Mouse (Mus musculus) cerebellum, postnatal 10 days (tissue): ENCODE results near the gene Psip1.
"Not testable (repeated sequence)": the region's sequence is repeated elsewhere in the genome, so short reads cannot be mapped to it uniquely, and the experiment has no call there.

Source experiments
- DNase-seq, 2 experiments: peaks; one replicate each; pipeline ENCODE4 v3.0.0; 2021; ENCODE audit warnings: mixed read lengths in 2 of 2

The Psip1 gene

DNA sequence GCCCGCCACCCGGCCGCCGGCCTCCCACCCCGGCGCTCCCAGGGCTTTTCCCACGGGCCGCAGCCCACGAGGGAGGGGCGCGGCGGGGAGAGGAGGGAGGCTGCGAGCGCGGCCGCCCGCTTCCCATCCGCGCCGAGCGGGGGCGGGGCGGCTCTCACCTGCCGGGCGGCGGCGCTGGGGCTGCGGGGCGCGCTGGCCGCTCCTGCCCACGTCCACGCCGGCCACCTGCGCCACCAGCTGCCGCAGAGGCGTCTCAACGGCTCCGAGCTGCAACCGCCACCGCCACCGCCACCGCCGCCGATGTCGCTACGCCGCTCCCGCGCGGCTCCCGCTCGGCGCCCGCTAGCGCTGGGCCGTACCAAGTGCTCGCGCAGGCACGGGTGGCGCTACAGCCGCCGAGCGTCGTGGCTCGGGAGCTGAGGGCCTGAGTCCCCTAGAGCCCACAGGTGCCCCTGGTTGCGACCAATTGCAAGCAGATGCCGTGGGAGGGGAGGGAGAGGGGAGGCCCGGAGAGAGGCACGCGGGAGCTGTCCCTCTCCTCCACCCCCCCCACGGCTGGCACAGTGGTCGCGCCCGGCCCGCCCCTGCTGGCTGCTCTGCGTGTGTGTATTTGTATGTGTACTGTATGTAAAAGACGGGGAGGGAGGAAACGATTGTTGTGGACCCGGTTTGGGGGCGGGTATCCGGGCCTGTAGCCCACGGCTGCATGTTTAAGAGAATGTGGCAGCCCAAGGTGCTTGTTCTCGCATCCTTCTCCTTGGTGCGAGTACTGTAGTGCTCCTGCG lies at the start of gene Psip1:
Psip1 (minus strand) TSS at position 343 of the 785 bp plus-strand sequence.
- DNase-seq: peak; percentile 97

DNA sequence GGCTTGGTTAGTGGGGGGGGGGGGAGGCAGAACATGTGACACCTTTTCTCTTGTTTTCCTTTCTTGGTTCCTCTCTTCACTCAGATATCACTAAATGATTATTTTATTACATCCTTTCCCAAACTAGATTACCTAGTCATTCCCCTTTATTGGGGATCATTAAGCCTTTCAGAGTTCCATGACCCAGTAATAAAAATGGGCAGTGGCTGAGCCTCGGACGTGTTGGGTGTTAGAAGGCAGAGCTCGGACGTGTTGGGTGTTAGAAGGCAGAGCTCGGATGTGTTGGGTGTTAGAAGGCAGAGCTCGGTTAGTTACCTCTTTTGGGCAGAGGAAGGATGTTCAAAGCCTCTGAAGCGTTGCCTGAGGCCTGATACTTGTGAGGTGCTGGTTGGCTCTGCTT lies 47.8 kb upstream of the Psip1 start:
- no peak for DNase-seq

DNA sequence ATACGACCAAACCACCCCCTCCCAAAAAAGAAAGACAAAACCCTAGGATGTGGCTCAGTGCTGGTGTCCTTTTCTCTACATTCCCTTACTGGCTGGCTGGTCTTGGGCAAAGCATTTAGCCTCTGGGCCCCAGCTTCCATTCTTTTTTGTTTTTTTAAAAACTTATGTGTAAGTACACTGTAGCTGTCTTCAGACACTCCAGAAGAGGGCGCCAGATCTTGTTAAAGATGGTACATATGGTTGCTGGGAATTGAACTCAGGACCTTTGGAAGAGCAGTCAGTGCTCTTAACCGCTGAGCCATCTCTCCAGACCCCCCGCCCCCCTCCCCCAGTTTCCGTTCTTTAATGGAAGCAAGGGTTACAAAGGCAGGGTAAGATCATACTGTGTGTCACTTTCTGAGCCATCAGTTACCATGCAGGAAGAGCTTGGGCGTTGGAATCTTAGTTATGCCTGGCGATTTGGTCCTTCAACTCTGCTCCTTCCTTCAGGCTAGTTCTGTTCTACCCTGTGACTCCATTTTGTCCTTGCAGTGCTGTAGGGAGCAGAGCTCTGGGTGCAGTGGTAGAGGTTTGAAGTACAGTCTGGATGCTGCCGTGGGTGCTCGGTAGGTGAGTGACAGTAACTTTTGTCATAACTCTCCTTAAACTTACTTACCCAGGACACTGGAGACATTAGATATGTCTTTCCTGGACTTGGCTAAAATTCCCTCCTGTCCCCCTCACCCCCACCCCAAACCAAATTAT lies 47.1 kb upstream of the Psip1 start:
- no peak for DNase-seq

DNA sequence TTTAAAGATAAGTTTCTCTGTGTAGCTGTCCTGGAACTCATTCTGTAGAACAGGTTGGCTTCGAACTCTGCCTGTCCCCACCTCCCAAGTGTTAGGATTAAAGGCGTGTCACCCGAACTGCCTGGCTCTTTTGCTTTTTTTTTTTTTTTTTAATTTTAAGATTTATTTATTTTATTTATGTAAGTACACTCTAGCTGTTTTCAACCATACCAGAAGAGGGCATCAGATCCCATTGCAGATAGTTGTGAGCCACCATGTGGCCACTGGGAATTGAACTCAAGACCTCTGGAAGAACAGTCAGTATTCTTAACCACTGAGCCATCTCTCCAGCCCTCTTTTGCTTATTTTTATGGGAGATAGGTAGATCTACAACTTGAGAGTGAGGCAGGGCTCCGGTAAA lies 43.8 kb upstream of the Psip1 start:
- not testable (repeated sequence) for DNase-seq

DNA sequence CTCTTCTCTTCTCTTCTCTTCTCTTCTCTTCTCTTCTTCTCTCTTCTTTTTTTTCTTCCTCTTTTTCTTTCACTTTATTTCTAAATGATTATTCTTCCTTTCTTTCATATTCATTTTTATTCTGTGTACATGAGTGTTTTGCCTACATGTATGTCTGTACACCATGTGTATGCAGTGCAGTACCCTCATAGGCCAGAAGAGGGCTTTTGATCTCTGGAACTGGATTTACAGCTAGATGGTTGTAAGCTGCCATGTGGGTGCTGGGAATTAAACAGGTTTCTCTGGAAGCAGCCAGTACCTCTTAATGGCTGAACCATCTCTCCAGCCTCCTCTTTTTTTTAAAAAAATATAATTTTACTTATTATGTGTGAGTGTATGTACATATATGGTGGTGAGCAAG lies 41.7 kb upstream of the Psip1 start:
- peak; percentile 52 to 68 for DNase-seq

DNA sequence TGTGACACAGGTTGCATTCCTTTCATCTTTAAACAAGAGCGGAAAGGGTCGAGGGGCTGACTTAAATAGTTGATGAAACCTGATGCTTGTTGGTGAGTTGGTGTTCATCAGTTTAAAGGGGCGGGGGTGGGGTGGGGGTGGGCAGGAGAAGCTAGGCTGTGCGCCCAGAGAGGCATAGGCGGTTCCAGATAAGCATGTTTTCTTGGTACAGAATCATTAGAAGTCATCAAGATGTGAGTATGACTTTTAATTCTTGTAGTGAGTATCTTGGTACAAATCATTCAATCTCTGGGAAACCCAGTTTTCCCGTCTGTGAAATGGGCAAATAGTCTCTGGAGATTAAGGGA lies 40.7 kb upstream of the Psip1 start:
- no peak for DNase-seq

DNA sequence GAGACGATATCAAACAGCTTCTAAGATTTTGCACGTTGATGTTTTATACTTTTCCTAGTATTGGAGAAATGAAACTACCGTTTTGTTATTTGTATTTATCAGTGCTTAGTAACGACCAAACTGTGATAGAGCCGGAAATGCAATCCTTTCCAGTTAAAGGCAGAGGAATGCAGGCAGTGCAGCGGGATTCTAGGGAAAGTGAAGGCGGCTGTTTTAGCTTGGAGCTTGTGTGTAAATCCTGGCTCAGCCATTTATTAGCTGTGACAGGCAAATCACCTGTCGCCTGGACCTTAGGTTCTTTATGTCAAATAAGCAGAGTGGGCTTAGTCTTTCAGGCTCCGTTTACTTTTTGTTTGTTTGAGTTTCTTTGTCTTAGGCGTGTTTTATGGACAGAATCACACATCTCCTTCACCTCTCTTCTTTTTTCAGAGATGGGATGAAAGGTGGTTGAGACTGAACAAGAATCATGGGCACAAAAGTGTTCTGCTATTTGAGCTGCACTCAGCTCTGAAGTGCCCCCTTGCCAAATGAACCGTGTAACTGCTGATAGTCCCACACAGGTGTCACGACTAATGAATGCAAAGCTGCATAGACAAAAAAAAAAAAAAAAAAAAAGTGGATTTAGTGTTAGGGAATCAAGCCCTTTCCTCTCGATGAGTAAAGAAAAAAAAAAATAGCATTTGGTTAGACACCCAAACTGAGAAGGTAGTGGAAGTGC lies 40.2 kb upstream of the Psip1 start:
- DNase-seq: peak in 1 of 2 experiments; percentile 8

DNA sequence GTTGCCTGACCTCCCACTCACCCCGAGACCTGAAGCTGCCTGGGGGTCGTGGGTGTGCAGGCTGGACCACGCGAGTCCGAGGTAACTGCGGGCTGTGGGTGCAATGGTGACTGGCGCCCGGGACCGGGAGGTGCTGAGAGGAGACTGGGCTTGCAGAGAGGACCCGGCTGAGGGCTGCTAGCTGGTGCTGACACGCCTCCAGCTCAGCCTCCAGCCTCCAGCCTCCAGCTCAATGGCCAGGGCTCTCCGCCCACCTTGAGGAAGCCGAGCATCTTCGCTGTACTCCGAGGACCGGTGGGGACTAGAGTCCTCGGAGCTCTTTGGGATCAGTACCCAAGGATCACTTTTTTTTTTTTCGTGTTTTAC lies 39.4 kb upstream of the Psip1 start:
- no peak for DNase-seq

DNA sequence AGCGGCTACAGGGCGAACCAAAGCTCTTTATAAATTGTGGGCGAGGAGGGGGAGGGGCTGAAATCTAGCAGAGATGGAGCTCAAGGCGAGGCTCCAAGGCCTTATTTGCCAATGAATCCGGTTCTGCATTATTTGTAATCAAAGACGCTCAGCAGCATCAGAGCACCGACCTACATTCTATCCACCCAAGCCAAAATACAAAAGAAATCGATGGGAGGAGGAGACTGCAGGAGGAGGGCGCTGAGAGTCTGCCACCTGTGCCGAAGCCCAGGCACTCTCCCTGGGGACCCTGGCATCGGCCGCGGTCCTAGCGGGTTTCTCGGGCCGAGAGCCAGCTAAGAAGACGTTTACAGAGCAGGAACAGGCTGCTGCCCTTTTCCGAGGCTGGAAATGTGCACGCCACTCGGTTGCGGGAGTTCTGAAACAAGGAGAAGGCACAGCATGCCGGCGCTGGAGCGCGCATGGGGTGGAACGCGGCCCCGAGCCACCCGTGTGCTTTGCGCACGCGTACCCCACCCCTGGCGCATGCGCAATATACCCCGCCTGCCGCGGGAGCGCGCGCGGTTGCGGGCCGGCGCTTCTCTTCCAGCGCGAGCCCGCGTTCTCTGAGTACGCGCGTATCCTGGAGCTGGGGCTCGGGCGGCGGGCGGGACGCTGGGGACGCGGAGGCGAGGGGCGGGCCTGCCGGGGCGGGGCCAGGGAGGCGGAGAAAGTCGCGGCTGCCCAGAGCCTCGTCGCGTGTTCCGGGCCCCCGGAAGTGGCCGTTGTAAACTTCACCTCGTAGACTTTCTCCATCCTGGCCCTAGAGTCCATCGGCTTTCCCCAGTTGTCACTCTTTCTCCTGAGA lies 38.8 kb upstream of the Psip1 start, which contains the start of gene Ccdc171:
Ccdc171 (plus strand) TSS at position 703 of the 847 bp plus-strand sequence.
- DNase-seq: peak; percentile 96 to 98

DNA sequence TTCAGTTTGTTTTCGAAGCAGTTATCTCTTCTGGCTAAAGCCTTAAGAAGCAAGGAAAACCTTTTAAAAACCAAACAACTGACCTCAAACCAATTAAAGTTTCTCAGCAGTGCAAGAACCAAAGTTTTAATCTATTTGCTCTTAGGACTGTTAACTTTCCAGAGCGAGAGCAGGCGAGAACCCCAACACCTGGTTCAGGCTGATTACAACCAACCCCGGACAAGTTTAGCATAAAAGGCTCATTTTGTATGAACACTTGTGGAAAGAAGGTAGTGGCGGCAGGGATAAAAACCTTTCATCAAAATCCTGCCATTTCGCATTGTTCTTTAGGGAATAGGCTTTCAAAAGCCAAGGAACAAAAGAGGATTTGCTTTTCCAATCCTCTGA lies 38.2 kb upstream of the Psip1 start:
- no peak for DNase-seq

DNA sequence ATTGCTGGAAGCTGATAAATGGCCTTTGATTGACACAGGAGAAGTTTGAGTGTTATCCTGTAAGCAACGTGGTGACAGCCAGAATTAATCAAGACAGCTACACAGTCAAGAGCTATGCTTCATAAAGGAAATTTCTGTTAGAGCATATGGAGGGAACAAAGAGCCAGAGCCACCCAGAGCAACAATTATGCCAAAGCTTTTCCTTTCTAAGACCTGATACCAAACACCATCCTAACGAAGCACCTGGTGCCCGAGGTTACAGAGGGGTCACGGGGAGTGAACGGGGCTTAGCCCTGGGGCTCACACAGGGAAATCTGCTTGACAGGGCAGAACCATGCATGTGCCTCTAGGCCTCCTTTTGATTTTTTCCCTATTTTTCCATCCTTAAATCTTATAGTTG lies 35.8 kb upstream of the Psip1 start:
- DNase-seq: no peak

DNA sequence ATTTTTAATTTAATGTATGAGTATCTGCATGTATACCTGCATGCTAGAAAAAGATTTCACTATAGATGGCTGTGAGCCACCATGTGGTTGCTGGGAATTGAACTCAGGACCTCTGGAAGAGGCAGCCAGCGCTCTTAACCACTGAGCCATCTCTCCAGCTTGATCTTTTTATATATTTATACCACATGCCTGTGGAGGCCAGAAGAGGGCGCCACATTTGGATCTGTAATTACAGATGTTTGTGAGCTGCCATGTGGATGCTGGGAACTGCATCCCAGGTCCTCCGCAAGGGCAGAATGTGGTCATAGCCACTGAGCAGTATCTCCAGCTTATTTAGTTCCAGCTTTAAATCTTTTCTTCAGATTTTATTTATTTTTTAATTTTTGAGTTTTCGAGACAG lies 34.0 kb upstream of the Psip1 start:
- DNase-seq: no peak

DNA sequence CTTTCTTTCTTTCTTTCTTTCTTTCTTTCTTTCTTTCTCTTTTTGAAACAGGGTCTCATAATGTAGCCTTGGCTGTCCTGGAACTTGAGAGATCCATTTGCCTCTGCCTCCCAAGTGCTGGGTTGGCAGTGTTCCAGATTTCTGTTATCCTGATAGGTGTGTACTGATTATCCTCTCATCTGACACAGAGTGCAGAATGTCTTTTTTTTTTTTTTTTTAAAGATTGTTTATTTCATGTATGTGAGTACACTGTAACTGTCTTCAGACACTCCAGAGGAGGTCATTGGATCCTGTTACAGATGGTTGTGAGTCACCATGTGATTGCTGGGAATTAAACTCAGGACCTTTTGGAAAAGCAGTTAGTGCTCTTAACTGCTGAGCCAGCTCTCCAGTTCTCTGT lies 33.5 kb upstream of the Psip1 start:
- no peak for DNase-seq

DNA sequence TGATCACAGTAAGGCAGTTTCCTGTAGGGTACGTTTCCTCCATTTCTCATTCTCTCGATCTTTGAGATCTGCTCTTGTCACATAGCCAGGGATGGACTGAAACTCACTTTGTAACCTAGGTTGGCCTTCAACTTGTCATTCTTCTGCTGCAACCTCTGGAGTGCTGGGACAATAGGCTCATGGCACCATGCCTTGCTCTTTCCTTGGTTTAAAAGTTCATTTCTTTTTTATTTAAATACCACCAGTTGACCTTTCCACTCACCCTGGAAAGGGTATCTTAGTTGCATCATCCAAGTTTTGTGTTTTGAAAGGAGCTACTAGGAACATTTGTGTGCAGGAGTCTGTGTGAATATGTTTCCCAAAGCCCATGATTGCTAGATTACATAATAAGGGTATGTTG lies 32.9 kb upstream of the Psip1 start:
- DNase-seq: no peak

DNA sequence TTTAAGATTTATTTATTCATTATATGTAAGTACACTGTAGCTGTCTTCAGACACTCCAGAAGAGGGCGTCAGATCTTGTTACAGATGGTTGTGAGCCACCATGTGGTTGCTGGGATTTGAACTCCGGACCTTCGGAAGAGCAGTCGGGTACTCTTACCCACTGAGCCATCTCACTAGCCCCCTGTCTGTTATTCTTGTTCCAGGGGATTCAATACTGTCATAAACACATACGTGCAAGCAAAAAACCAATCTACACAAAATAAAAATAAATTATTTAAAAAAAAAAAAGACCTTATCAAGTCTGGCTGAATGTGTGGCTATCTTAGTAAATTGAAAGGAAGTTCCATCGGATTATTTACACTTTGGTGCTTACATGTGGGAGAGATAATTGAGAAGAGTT lies 29.9 kb upstream of the Psip1 start:
- not testable (repeated sequence) for DNase-seq

DNA sequence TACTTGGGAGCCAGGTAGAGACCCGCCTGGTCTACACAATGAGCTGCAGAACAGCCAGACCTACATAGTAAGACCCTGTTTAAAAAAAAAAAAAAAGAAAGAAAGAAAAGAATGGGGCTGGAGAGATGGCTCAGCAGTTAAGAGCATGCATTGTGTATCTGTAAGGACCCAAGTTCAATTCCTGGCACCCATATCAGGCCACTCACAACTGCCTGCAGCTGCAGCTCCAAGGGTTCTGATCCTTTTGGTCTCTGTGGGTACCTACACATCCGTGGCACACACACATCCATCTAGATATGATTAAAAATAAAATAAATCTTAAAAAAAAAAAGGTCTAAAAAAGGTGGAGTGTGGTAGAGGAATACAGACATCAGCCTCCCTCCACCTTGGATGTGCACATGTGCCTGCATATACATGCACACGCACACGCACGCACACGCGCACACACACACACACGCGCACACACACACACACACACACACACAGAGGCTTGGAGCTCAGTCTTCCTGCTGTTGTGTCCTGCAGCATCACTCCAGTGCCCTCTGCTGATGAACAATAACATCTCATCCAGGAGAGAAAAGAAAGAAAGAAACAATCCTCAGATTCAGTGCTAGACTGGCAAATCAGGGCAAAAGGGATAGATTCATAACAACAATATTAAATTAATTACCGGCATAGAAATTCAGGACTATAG lies 28.9 kb upstream of the Psip1 start:
- DNase-seq: peak; percentile 48 to 58

DNA sequence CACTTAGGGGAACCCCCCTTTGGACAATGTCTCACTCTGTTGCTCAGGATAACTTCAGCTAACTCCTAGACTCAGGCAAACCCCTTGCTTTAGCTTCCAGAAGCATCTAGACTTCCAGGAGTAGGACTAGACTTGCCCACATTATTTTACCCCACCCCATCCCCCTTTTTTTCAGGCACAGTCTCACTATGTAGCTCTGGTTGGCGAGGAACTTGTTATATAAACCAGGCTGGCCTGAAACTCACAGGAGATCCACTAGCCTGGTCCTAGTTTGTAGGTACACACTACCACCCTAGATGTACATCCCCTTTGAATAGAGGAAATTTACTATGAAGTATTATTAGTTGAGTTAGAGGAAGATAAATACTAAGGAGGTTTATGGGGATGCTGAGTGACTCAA lies 27.9 kb upstream of the Psip1 start:
- DNase-seq: no peak

DNA sequence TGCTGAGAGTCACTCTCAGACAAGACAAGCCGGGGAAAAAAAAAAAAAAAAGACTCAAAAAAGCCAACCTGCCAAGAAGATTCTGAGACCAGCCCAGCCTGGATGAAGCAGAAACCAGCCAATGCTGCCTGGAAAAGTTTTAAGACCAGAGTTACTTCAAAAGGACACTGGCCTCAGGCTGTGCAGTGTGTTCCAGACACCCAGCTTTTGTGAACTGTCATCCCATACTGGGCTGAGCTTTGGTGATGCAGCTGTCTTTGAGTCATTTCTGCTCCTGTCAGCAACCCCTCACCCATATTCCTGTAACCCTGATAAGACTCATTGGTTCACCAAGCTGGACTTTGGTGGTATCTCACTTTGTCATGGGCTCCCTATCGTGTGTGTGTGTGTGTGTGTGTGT lies 26.4 kb upstream of the Psip1 start:
- DNase-seq: no peak

DNA sequence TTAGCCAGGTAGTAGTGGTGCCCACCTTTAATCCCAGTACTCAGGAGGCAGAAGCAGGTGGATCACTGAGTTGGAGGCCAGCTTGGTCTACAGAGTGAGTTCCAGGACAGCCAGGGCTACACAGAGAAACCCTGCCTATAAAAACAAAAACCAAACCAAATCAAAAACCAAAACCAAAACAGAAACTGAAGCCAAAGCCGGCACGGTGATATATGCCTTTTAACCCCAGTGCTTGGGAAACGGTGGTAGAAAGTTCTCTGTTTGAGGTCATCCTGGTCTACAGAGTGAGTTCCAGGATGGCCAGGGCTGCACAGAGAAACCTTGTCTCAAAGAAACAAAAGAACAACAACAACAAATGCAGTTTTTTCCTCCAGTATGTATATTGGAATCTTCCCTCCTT lies 26.0 kb upstream of the Psip1 start:
- no peak for DNase-seq

DNA sequence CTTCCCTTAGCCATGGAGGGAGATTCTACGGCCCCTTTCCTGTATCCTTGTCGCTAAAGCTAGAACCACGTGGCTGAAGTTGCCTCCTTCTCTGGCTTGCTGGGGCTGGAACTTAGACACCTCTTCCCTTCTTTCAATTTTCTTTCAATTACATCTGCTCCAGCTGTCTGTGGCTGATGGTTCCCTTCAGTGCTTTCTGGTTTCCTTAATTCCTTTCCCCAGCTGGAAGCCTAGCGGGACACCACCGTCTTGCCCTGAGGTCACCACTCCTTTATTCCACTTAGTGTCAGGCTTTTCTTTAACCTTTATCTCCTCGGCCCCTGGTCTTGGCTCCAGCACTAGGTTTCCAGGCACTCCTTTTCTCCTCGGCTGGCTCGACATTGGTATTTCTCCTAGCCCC lies 24.8 kb upstream of the Psip1 start:
- DNase-seq: no peak

DNA sequence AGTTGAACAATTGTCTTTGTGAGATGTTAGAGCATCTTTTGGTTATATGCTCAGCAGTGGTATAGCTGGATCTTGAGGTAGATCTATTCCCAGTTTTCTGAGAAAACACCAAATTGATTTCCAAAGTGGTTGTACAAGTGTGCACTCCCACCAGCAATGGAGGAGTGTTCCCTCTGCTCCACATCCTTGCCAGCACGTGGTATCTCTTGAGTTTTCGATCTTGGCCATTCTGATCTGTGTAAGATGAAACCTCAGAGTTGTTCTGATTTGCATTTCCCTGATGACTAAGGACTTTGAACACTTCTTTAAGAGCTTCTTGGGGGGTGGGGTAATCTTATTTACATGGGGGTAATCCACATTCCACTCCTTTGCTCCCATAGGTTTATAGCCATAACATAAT lies 23.3 kb upstream of the Psip1 start:
- no peak for DNase-seq

DNA sequence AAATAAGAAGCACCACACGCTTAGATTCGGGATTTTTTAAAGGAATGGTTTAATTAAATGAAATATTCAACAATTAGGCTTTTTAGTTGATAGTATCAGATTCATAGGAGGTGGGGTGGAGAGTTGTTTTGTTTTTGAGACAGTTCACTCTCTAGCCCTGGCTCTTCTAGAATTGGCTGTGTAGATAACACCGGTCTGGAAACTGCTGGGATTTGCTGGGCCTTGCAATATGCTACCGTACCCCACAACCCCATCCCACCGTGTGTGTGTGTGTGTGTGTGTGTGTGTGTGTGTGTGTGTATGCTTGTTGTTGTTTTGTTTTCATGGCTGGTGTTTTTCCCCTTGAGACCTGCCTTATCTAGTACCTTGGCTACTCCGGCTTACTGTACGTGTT lies 14.8 kb upstream of the Psip1 start:
- peak in 1 of 2 experiments; percentile 21 for DNase-seq
